Mouse (Mus musculus) kidney, adult 9 months (tissue): ENCODE measurements at regions not wholly inside any gene's neighbourhood (a gene's known extent, or its start where the extent isn't known, plus 50 kb on each side); places are given as distances from the start of the nearest gene placed in this dataset.

Experiments
- DNase-seq: peaks from one replicate; pipeline ENCODE4 v3.0.0; 2022

DNA sequence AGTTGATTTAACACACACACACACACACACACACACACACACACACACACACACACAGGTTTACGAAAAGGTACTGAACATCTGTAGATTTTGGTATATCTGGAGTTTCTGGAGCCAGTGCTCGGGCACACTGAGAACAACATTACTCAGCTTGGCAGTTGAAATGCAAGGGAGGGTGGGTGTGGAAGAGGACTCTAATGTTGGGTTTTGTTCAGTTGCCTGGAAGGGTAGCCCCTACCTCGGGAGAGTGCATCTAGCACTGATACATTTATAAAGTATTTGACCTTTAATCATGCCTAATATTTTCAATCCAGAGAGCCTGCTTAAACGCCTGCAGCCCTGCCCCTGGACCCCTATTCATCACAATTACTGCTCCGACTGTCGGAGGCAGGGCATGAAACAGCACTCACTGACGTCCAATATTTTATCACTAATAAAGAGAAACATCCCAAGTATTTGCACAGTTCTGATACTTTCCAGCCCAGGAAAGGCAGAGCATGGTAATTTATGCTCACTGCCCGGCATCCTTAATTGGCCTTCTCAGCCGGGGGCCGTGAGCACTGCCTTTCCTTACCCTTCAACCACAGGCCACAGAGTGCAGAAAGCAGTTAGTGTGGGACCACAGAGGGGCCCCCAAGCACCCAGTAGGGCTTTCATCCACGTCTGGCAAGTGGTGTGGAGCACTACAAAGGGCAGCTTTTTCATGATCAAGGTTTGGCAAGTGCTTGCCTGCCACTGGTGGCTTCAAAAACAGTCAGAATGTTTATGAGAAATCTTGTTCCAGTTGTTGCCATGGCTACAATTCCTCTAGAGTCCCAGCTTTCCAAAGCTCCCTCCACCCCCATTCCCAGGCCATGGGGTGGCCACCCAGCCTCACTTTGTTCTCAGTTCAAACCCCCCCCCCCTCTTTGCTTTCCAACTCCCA, 76.3 kb upstream of the Pkdcc start:
- DNase-seq: peak; percentile 47

DNA sequence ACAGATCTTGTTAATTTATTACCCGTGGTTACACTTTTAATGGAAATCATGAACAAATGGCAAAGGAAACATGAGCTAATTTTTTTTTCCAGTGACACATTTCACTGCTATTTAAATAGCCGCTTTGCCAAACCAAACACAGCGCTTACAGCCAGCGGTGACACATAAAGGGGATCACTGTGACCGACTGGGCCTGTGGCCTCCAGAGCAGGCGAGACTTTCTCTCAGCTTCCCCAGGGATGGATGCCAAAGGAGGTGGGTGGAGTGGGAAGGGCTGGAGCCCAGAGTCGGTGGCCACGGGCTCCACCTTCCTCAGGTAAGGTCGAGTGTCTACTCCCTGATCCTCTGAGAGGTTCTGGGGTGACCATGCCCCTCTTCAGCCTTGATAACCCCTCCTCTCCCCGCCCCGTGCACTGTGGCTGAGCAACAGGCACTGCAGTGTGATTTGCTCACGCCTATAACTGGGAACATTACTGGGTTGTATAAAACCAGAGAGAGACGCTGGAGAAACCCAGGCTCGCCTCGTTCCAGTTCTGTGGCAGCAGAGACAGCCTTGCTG, 66.6 kb upstream of the Pkdcc start:
- peak; percentile 59 for DNase-seq

DNA sequence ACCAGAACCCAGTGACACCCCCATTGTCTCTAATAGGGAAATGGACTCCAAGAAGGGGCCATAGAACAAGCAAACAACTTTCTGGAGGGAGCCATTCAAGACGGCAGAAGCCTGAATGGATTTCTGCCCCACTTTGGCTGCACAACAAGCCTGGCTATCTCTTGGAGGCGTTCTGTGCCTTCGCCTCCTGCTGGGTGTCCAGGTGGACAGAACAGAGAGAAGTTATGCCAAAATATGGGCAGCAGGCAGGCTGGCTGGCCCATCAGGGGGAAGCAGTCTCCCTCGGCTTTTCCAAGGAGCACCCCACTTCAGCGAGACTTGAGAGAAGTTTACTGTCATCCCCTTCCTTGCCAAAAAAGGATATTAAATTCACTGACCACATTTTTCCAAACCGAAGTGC, 65.8 kb upstream of the Pkdcc start:
- no peak for DNase-seq

DNA sequence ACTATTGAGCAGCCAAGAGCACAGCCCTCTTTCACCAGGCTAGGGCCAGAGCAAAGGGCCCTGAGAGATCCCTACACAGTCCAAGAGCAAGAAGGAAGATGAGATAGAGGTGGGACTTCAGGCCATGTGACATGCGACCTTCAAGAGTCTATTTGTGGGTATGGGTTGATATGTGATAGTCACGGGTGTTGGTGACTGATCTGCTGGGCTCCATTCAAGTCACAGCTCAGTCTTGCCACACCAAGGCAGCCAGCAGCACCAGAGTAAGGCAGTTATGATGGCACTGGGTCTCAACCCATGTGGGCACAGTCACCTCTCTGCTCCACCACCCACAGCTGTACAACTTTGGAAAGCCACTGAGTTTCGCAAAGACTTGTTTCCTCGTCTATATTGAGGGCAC, 60.0 kb upstream of the Pkdcc start:
- no peak for DNase-seq

DNA sequence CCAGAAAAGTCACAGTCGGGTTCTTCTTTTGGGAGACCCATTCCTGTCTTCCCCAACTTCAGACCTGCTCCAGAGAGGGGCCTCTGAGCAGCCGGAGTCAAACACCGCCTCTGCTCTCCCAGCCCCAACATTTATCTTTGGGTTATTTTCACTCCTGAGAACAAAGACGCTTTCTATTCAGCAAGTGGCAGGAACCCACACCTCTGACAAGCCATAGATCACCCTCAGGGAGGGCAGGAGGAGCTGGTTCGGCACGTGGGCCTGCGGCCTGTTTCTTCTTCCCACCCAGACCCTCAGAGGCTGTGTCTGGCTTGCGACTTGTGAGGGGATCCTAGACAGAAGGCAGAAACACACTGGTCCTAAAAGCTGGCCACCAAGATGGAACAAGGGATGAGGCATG, 58.4 kb upstream of the Pkdcc start:
- DNase-seq: no peak

DNA sequence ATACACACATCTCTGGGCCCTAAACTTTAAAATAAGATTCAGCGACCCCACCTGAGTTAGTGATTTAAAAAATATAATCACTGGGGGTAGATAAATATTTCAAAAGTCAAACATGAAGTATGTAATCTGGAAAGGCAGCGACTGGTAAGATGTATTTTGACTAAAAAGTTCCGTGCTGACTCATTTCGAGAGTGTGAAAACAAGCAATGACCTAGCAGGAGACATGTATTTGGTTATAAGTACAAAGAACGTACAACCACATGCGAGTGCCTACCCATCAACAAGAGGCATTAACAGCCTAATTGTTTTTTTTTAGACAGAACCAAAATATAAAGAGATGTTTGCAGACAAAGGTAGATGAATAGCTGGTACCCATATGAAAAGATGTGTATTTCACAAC, 57.0 kb upstream of the Pkdcc start:
- DNase-seq: no peak

DNA sequence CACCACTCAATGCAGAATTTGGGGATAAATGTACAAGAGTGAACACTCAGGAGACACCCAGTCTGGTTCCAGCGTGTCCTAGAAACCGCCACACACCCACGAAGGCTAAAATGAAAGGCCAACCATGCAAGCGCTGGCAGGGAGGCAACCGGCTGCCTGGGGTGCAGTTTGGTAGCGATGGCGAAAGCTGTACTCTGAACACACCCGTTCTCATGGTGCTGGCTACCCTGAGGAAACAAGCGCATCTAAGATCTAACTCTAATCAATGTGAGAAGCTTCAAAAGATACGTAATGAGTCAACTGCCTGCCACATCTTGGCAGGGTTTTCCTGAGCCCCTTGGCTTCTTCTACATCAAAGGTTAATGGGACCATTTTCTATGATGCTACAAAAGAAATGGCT, 56.4 kb upstream of the Pkdcc start:
- no peak for DNase-seq

DNA sequence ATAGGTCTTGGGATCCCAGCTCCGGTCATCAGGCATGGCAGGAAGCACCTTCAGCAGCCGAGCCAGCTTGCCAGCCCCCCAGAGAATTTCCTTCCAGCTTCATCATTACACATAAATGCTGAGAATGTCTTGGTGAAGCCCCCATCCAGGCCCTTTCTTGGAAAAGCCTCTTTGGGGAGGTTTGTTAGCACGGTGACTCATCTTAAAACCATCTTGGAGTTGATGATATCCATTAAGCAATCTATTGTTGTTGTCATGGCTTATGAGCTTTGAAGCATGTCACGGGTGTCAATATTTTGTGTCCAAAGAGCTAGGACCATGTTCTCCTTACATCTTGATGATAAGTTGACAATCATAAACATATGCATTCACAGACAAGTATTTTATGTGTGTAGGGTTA, 55.5 kb upstream of the Pkdcc start:
- DNase-seq: no peak

DNA sequence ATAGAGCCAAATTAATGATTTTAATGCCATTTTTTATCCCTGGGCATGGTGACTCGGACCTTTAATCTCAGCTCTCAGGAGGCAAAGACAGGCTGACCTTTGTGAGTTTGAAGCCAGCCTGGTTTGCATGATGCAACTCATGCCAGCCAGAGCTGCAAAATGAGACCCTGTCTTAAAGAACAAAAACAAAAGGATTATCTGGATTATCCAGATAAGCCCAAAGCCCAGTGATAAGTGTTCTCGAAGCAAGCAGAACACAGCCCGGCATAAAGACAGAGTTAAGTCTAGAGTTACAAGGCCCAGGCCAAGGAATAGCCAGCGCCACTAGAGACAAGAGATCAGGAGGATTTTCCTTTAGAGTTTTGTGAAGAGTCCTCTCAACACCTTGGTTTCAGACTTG, 54.8 kb upstream of the Pkdcc start:
- DNase-seq: no peak

DNA sequence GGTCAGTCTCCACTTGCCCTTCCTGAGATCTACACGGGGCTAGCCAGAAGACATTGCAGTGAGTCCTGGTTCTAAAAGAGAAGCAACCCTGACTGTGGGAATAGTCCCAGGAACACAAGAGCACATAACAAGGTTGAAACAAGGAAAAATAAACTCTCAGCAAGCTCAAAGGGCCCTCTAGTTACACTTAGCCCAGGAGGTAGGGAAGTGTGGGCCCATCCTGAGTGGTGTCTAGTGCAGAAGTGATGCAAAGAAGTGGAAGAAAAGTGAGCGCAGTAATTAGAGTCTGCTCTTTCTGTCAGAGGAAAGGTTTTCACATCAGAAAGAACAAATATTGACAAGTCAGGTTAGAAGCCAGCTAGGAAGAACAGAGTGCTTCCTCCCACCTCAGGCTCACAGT, 53.4 kb upstream of the Pkdcc start:
- DNase-seq: no peak

DNA sequence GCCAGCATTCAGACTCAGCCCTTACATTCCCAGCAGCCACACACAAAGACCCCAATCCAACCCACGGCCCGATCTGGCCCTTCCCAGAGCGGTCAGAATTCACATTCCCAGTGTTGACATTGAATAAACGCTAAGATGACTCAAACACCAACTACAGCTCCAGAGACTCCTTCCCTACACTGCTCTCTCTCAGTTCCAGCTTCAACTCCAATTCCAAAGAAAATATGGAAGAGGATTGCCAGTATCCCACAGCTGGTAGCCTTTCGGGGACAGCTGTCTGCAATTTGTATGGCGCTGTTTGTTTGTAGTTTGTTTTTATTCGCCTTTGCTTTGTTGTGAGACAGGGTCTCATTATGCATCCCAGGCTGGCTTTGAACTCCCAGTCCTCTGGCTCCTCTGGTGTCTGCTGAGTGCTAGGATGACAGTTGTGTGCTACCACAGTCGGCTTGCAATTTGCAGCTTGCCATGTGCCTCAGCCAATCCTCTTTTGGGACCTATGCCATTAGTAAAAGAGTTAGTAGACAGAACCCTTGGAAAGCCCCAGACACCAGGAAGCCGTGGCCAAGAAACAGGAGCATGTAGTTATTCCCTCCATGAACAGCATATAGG, 51.0 kb upstream of the Pkdcc start:
- no peak for DNase-seq

DNA sequence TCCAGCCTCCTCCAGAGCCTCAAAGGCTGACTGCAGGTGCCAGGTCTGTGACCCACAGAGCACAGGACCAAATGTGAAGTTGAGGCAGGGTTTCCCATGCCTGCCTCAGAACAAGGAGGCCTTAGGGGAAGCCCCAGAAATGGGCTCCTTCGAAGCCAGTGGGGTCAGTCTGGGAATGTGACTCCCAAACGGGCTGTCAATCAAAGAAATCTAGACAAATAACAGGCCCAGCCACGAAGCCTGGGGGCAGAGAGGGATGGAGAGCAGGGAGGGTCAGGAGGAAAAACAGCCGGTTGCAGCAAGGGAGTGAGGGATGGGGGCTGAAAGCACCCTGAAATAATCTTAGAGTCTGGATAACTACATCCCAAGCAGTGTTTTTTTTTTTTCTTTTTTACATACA, 50.4 kb upstream of the Pkdcc start:
- no peak for DNase-seq

DNA sequence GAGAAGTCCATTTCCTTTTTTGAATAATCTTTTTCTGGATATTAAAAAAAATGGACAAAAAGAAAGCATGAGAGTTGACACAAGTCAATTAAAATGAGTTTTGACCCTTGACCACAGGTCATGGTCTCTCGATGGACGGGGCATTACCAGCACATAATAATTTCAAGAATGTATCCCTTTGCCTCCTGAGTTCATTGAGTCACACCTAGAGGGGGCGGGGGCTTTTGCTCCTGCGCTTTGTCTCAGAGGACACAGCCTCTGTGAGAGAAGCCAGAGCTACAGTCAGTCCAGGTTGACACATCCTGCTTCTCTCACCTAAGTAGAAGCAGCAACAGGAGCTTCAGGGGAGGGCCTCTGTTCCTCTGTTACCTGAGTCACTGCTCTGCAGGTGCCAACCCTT, 50.0 kb upstream of the Pkdcc start:
- DNase-seq: no peak
